Mouse (Mus musculus): Measurements from ENCODE around the gene Rela. TPM values are rescaled to one million over a fixed set of nuclear protein-coding genes. Genes with fewer than 3 reads are reported as not detected.

Rela gene
- polyA plus RNA-seq (2015; fragmentation: Nextera tagmentation; extraction: Ambion mirVana): 30.9 and 35.4 TPM in 2 replicates

GRCm38 (mm10) chr19:5637069-5638047, at the start of gene Rela:
Rela (plus strand) TSS chr19:5637483.
- WGBS: under 1% methylated on average over 66 of the region's 109 CpGs

GRCm38 (mm10) chr19:5589159-5589558, 48.1 kb upstream of the Rela start:
- no peak for ATAC-seq
- no peaks in the 10 kb centered on the region for H3K4me1 ChIP-seq (replicated peaks)
- no peak overlapping the region for H3K9ac ChIP-seq (replicated peaks)
- WGBS: 76% methylated on average over 9 of the region's 9 CpGs
- H3K4me3 ChIP-seq (replicated peaks): no peak overlapping the region
- no peaks in the 10 kb centered on the region for H3K36me3 ChIP-seq
- H3K4me2 ChIP-seq (replicated peaks): no peak overlapping the region
- H3K9me3 ChIP-seq: no peaks in the 10 kb centered on the region
- no peaks in the 10 kb centered on the region for H3K27me3 ChIP-seq
- H3K27ac ChIP-seq: no peak overlapping the region

More at GRCm38 (mm10) chr19:5637069-5638047, at the start of gene Rela:
- Histone ChIP-seq H3K9ac (replicated peaks) (peak within 1 kb of the TSS; percentile 90), H3K4me1 (replicated peaks) (peaks cover 21% of the 10 kb centered on the region), H3K9me3 (no peaks in the 10 kb centered on the region), H3K27me3 (no peaks in the 10 kb centered on the region), H3K27ac (peak within 1 kb of the TSS; percentile 90), H3K36me3 (peaks cover 37% of the 10 kb centered on the region), H3K4me2 (replicated peaks) (peak within 1 kb of the TSS; percentile 97), H3K4me3 (replicated peaks) (peak within 1 kb of the TSS; percentile 78)
- peak; percentile 86 for ATAC-seq

- H3K9me3 ChIP-seq: no peaks in the 10 kb centered on the region
- no peaks in the 10 kb centered on the region for H3K36me3 ChIP-seq
- no peak overlapping the region for H3K4me2 ChIP-seq (replicated peaks)
- no peak overlapping the region for H3K9ac ChIP-seq (replicated peaks)
- H3K27me3 ChIP-seq: no peaks in the 10 kb centered on the region
- no peak for ATAC-seq
- no peaks in the 10 kb centered on the region for H3K4me1 ChIP-seq (replicated peaks)
- H3K27ac ChIP-seq: no peak overlapping the region
- 92% methylated on average over 6 of the region's 6 CpGs for WGBS
- no peak overlapping the region for H3K4me3 ChIP-seq (replicated peaks)
Observed at GRCm38 (mm10) chr19:5591888-5592287, 45.4 kb upstream of the Rela start.

GRCm38 (mm10) chr19:5599224-5599623, 38.1 kb upstream of the Rela start:
- Histone ChIP-seq H3K9ac (replicated peaks) (no peak overlapping the region), H3K4me3 (replicated peaks) (no peak overlapping the region), H3K36me3 (peaks cover 13% of the 10 kb centered on the region), H3K27me3 (no peaks in the 10 kb centered on the region), H3K4me1 (replicated peaks) (peaks cover 25% of the 10 kb centered on the region), H3K9me3 (no peaks in the 10 kb centered on the region), H3K4me2 (replicated peaks) (no peak overlapping the region), H3K27ac (no peak overlapping the region)
- no peak for ATAC-seq
- WGBS: 83% methylated on average over 4 of the region's 4 CpGs

- peak; percentile 94 for ATAC-seq
- Histone ChIP-seq H3K36me3 (peaks cover 40% of the 10 kb centered on the region), H3K9me3 (no peaks in the 10 kb centered on the region), H3K9ac (replicated peaks) (peak within 1 kb of the TSS; percentile 94), H3K4me3 (replicated peaks) (peak within 1 kb of the TSS; percentile 83), H3K27ac (peak within 1 kb of the TSS; percentile 79), H3K4me1 (replicated peaks) (peaks cover 25% of the 10 kb centered on the region), H3K4me2 (replicated peaks) (peak within 1 kb of the TSS; percentile 92), H3K27me3 (no peaks in the 10 kb centered on the region)
- under 1% methylated on average over 64 of the region's 64 CpGs for WGBS
Observed at GRCm38 (mm10) chr19:5601752-5602541, 35.3 kb upstream of the Rela start, which contains the start of gene Rnaseh2c. Rnaseh2c (plus strand) TSS chr19:5601873.

- peaks cover 34% of the 10 kb centered on the region for H3K4me1 ChIP-seq (replicated peaks)
- H3K27me3 ChIP-seq: no peaks in the 10 kb centered on the region
- WGBS: 96% methylated on average over 7 of the region's 7 CpGs
- peaks cover 57% of the 10 kb centered on the region for H3K36me3 ChIP-seq
- peak overlapping the region; percentile 19; the same call in 1 of the 2 replicates for H3K9ac ChIP-seq (replicated peaks)
- H3K9me3 ChIP-seq: no peaks in the 10 kb centered on the region
- H3K4me3 ChIP-seq (replicated peaks): 0 out of 2 replicates have a peak overlapping the region, but pooled peaks have one; percentile 83
- ATAC-seq: no peak
- H3K27ac ChIP-seq: no peak overlapping the region
- H3K4me2 ChIP-seq (replicated peaks): 0 out of 2 replicates have a peak overlapping the region, but pooled peaks have one; percentile 92
Observed at GRCm38 (mm10) chr19:5603664-5604063, 33.6 kb upstream of the Rela start.

- ATAC-seq: no peak
- no peak overlapping the region for H3K4me3 ChIP-seq (replicated peaks)
- peaks cover 57% of the 10 kb centered on the region for H3K36me3 ChIP-seq
- WGBS: 95% methylated on average over 7 of the region's 7 CpGs
- no peaks in the 10 kb centered on the region for H3K27me3 ChIP-seq
- no peak overlapping the region for H3K27ac ChIP-seq
- H3K4me1 ChIP-seq (replicated peaks): peaks cover 41% of the 10 kb centered on the region
- no peak overlapping the region for H3K9ac ChIP-seq (replicated peaks)
- no peaks in the 10 kb centered on the region for H3K9me3 ChIP-seq
- H3K4me2 ChIP-seq (replicated peaks): no peak overlapping the region
Observed at GRCm38 (mm10) chr19:5605126-5605525, 32.2 kb upstream of the Rela start.

- H3K27me3 ChIP-seq: no peaks in the 10 kb centered on the region
- ATAC-seq: no peak
- H3K4me2 ChIP-seq (replicated peaks): no peak overlapping the region
- H3K9me3 ChIP-seq: no peaks in the 10 kb centered on the region
- no peak overlapping the region for H3K9ac ChIP-seq (replicated peaks)
- no peak overlapping the region for H3K27ac ChIP-seq
- WGBS: 86% methylated on average over 8 of the region's 8 CpGs
- H3K4me3 ChIP-seq (replicated peaks): no peak overlapping the region
- peaks cover 57% of the 10 kb centered on the region for H3K36me3 ChIP-seq
- peaks cover 48% of the 10 kb centered on the region for H3K4me1 ChIP-seq (replicated peaks)
Observed at GRCm38 (mm10) chr19:5606196-5606595, 31.1 kb upstream of the Rela start.

GRCm38 (mm10) chr19:5607705-5608410, 29.4 kb upstream of the Rela start:
- Histone ChIP-seq H3K4me3 (replicated peaks) (peak overlapping the region; percentile 63; the same call in 1 of the 2 replicates), H3K27ac (no peak overlapping the region), H3K9ac (replicated peaks) (no peak overlapping the region), H3K36me3 (peaks cover 57% of the 10 kb centered on the region), H3K9me3 (no peaks in the 10 kb centered on the region), H3K27me3 (no peaks in the 10 kb centered on the region), H3K4me2 (replicated peaks) (peak overlapping the region; percentile 77; the same call in 1 of the 2 replicates), H3K4me1 (replicated peaks) (peaks cover 37% of the 10 kb centered on the region)
- no peak for ATAC-seq
- WGBS: 95% methylated on average over 26 of the region's 26 CpGs

- WGBS: 98% methylated on average over 13 of the region's 13 CpGs
- Histone ChIP-seq H3K27me3 (no peaks in the 10 kb centered on the region), H3K9ac (replicated peaks) (peak overlapping the region; percentile 82), H3K27ac (peak overlapping the region; percentile 97; the same call in 1 of the 2 replicates), H3K9me3 (no peaks in the 10 kb centered on the region), H3K4me3 (replicated peaks) (peak overlapping the region; percentile 63), H3K36me3 (peaks cover 50% of the 10 kb centered on the region), H3K4me1 (replicated peaks) (peaks cover 28% of the 10 kb centered on the region), H3K4me2 (replicated peaks) (peak overlapping the region; percentile 77)
- ATAC-seq: no peak
Observed at GRCm38 (mm10) chr19:5608707-5609106, 28.6 kb upstream of the Rela start.

GRCm38 (mm10) chr19:5609171-5609546, 28.1 kb upstream of the Rela start:
- Histone ChIP-seq H3K4me3 (replicated peaks) (peak overlapping the region; percentile 63), H3K27ac (peak overlapping the region; percentile 97), H3K9me3 (no peaks in the 10 kb centered on the region), H3K36me3 (peaks cover 45% of the 10 kb centered on the region), H3K4me2 (replicated peaks) (peak overlapping the region; percentile 77), H3K27me3 (peaks cover 4% of the 10 kb centered on the region; the same call in 1 of the 2 replicates), H3K9ac (replicated peaks) (peak overlapping the region; percentile 82), H3K4me1 (replicated peaks) (peaks cover 24% of the 10 kb centered on the region)
- 0 out of 2 replicates have a peak, but pooled peaks have one; percentile 0 for ATAC-seq
- WGBS: 57% methylated on average over 10 of the region's 10 CpGs

Data from midbrain, embryonic 13.5 days (tissue).